Mouse (Mus musculus) stomach, embryonic 16.5 days (tissue): Measurements from ENCODE around the gene Ppia. TPM values are rescaled to one million over a fixed set of nuclear protein-coding genes. Genes with fewer than 3 reads are reported as not detected.
"Not testable (repeated sequence)": the region's sequence is repeated elsewhere in the genome, so short reads cannot be mapped to it uniquely, and the experiment has no call there.

Experiments
- ATAC-seq: fragments of 200-750 bp; cut with Nextera tagmentation; 2 replicates; pipeline ENCODE4 v1.8.0; 2017; ENCODE audit warnings: moderate number of reproducible peaks, moderate TSS enrichment; ENCODE audit not compliant: insufficient read depth, low FRiP score
- H3K27ac ChIP-seq: fragments of 300-500 bp; sonication (generic); 2 replicates; pipeline ENCODE4 v1.5.1; 2014; ENCODE audit warnings: low read length
- H3K27me3 ChIP-seq: fragments of 300-500 bp; sonication (generic); 2 replicates; pipeline ENCODE4 v1.6.1; 2014; ENCODE audit warnings: low read length, control low read depth, mixed read lengths; ENCODE audit not compliant: control insufficient read depth, insufficient read depth
- H3K36me3 ChIP-seq: fragments of 300-500 bp; sonication (generic); 2 replicates; pipeline ENCODE4 v1.6.1; 2014; ENCODE audit warnings: low read length; ENCODE audit not compliant: control insufficient read depth, insufficient read depth
- H3K4me1 ChIP-seq: fragments of 300-500 bp; sonication (generic); 2 replicates; pipeline ENCODE4 v1.6.1; 2014; ENCODE audit warnings: low read length, control low read depth, mixed read lengths; ENCODE audit not compliant: control insufficient read depth, insufficient read depth
- H3K4me2 ChIP-seq: fragments of 300-500 bp; sonication (generic); 2 replicates; pipeline ENCODE4 v1.6.1; 2014; ENCODE audit warnings: low read depth, low read length, mixed read lengths
- H3K4me3 ChIP-seq: fragments of 300-500 bp; sonication (generic); replicated peaks from 2 replicates; pipeline ENCODE4 v1.5.1; 2014; ENCODE audit warnings: mild to moderate bottlenecking, low read length
- H3K9ac ChIP-seq: fragments of 300-500 bp; sonication (generic); 2 replicates; pipeline ENCODE4 v1.6.1; 2014; ENCODE audit warnings: low read length
- H3K9me3 ChIP-seq: fragments of 300-500 bp; sonication (generic); replicated peaks from 2 replicates; pipeline ENCODE4 v1.6.1; 2016; ENCODE audit warnings: low read length, control low read depth; ENCODE audit not compliant: control insufficient read depth
- WGBS: fragments of 180-500 bp; shearing (Covaris S2); extraction: QIAGEN DNeasy Blood & Tissue Kit; methylation state at CpG from one replicate; pipeline ENCODE4 v1.1.7; 2014; 5-methylcytosine and 5-hydroxymethylcytosine counted together
- polyA plus RNA-seq: library from polyadenylated mRNA; unstranded; fragments of >200 nt; fragmentation: Nextera tagmentation; extraction: Ambion mirVana; gene quantifications from 2 replicates; pipeline ENCODE4 v1.2.1, GENCODE M21; 2015

Gene Ppia
- polyA plus RNA-seq, 1 experiment from 2014 or later, result 4,955 TPM

DNA sequence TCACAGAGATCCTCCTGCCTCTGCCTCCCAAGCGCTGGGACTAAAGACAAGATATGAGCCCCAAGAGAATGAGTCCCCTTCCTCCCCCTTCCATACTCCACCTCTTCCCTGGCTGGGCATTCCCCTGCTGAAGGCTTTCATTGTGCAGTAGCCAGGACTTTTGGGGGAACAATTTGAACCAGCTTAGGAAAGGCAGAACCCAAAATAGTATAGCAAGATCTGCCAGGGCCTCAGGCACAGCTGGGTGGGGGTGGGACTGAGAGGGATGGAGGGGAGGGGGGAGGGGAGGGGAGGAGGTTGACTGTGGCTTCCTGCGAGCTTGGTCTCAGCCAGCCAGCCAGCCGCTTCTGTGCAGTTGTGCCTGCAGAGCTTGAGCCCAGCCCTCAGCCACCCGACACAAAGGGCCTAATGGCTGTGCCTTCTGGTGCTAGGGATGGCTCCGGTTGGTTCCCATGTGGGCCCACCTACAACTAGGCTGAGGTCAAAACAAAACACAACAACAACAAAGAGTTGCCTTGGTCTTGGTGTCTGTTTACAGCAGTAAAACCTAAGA, 5.1 kb upstream of the Ppia start:
- WGBS, result 50% methylated on average over 5 of the region's 5 CpGs
- H3K27ac ChIP-seq, result no peak overlapping the region
- H3K4me1 ChIP-seq, result peaks cover 27% of the 10 kb centered on the region
- no peak overlapping the region for H3K4me3 ChIP-seq
- no peak overlapping the region for H3K9ac ChIP-seq
- no peaks in the 10 kb centered on the region for H3K27me3 ChIP-seq
- H3K9me3 ChIP-seq, result no peaks in the 10 kb centered on the region
- H3K36me3 ChIP-seq, result no peaks in the 10 kb centered on the region
- H3K4me2 ChIP-seq, result no peak overlapping the region
- no peak for ATAC-seq

GRCm38 (mm10) chr11:6410755-6411154, 4.5 kb upstream of the Ppia start:
- H3K27me3 ChIP-seq, H3K36me3 ChIP-seq, H3K27ac ChIP-seq, H3K4me2 ChIP-seq, H3K9me3 ChIP-seq, ATAC-seq, H3K9ac ChIP-seq, H3K4me3 ChIP-seq: not testable (repeated sequence)
- WGBS, result 86% methylated on average over 5 of the region's 5 CpGs
- H3K4me1 ChIP-seq, result peaks cover 21% of the 10 kb centered on the region

DNA sequence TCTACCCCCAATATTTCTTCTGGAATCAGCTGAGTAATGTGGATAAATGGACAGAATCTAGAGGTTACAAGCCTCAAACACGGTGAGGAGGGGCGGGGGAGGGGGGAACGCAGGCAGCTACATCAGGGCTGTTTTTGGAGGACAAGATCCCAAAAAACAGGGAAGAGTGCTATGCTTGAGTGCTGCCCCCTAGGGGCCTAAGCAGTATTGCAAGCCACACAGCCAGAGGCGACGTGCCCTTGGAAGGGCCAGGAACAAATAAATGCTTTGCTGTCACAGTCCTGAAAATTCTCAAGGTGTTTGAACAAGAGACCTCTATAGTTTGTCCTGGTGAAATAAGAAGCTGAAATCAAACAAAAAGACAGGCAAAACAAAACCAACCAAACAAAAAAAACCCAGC, 3.6 kb upstream of the Ppia start:
- H3K4me1 ChIP-seq, result peaks cover 12% of the 10 kb centered on the region
- H3K9me3 ChIP-seq, result no peaks in the 10 kb centered on the region
- H3K4me3 ChIP-seq, result no peak overlapping the region
- 5% methylated on average over 5 of the region's 5 CpGs for WGBS
- no peaks in the 10 kb centered on the region for H3K36me3 ChIP-seq
- no peak overlapping the region for H3K27ac ChIP-seq
- no peak overlapping the region for H3K4me2 ChIP-seq
- H3K9ac ChIP-seq, result no peak overlapping the region
- H3K27me3 ChIP-seq, result no peaks in the 10 kb centered on the region
- no peak for ATAC-seq

DNA sequence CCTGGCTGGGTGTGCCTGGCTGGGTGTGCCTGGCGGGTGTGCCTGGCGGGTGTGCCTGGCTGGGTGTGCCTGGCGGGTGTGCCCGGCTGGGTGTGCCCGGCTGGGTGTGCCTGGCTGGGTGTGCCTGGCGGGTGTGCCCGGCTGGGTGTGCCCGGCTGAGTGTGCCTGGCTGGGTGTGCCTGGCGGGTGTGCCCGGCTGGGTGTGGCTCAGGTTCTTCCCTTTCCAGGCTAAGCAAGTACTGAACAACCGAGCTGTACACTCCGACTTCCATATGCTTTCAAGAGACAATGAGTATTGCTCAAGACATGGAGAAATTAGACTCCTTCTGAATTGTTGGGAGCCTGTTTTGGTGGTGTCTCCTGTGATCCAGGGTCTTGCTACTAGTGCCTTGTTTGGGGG, 2.0 kb upstream of the Ppia start:
- peaks cover 13% of the 10 kb centered on the region for H3K4me1 ChIP-seq
- no peak overlapping the region for H3K9ac ChIP-seq
- H3K27me3 ChIP-seq, result no peaks in the 10 kb centered on the region
- H3K9me3 ChIP-seq, result no peaks in the 10 kb centered on the region
- H3K36me3 ChIP-seq, result no peaks in the 10 kb centered on the region
- H3K27ac ChIP-seq, result no peak overlapping the region
- WGBS, result 92% methylated on average over 9 of the region's 12 CpGs
- no peak for ATAC-seq
- no peak overlapping the region for H3K4me2 ChIP-seq
- H3K4me3 ChIP-seq, result no peak overlapping the region

GRCm38 (mm10) chr11:6415551-6416404, 535 bp downstream of the Ppia start:
- H3K36me3 ChIP-seq, result peaks cover 6% of the 10 kb centered on the region; the same call in 1 of the 2 replicates
- peak; percentile 96 for ATAC-seq
- under 1% methylated on average over 91 of the region's 102 CpGs for WGBS

GRCm38 (mm10) chr11:6416405-6417034, 1.3 kb downstream of the Ppia start:
- WGBS, result under 1% methylated on average over 30 of the region's 30 CpGs
- H3K36me3 ChIP-seq, result peaks cover 8% of the 10 kb centered on the region; the same call in 1 of the 2 replicates
- H3K9me3 ChIP-seq, result no peaks in the 10 kb centered on the region
- peak overlapping the region; percentile 98 for H3K4me3 ChIP-seq
- H3K4me1 ChIP-seq, result peaks cover 18% of the 10 kb centered on the region
- H3K27ac ChIP-seq, result peak overlapping the region; percentile 99
- H3K9ac ChIP-seq, result peak overlapping the region; percentile 97
- no peaks in the 10 kb centered on the region for H3K27me3 ChIP-seq
- H3K4me2 ChIP-seq, result peak overlapping the region; percentile 95
- peak; percentile 38; the same call in 1 of the 2 replicates for ATAC-seq

More at GRCm38 (mm10) chr11:6415551-6416404, 535 bp downstream of the Ppia start:
- Histone ChIP-seq H3K9me3 (no peaks in the 10 kb centered on the region), H3K4me3 (peak overlapping the region; percentile 98), H3K4me1 (peaks cover 18% of the 10 kb centered on the region), H3K9ac (peak overlapping the region; percentile 97), H3K4me2 (peak overlapping the region; percentile 95), H3K27ac (peak overlapping the region; percentile 99), H3K27me3 (no peaks in the 10 kb centered on the region)

- WGBS, result 32% methylated on average over 2 of the region's 2 CpGs
- Histone ChIP-seq H3K4me2 (peak overlapping the region; percentile 95), H3K36me3 (peaks cover 8% of the 10 kb centered on the region; the same call in 1 of the 2 replicates), H3K4me1 (peaks cover 18% of the 10 kb centered on the region), H3K9ac (peak overlapping the region; percentile 97), H3K4me3 (peak overlapping the region; percentile 98), H3K9me3 (no peaks in the 10 kb centered on the region), H3K27ac (peak overlapping the region; percentile 99), H3K27me3 (no peaks in the 10 kb centered on the region)
- no peak for ATAC-seq
These were observed 1.8 kb downstream of the Ppia start for GRCm38 (mm10) chr11:6417069-6417468.

DNA sequence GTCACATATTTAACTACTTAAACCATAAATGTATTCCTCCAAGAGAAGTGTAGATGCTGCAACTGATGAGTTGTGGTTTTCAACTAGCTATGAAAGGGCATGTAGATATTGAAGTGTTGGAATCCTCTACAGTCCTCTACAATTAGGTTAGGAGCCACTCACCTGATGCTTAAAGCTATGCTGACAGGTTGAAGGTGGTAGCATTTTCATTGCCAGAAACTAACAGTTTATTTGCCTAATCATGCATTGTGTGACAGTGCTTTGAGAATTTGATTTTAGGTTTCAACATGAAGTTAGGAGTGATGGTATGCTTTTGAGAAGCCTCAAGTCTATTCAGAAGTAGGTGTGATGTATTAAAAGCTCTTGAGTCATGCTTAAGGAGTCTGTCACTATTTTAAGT, 2.2 kb downstream of the Ppia start:
- no peak for ATAC-seq
- Histone ChIP-seq H3K4me2 (peak overlapping the region; percentile 95), H3K27ac (no peak overlapping the region; the same call in 1 of the 2 replicates), H3K27me3 (no peaks in the 10 kb centered on the region), H3K9ac (peak overlapping the region; percentile 64), H3K36me3 (peaks cover 8% of the 10 kb centered on the region; the same call in 1 of the 2 replicates), H3K4me1 (peaks cover 18% of the 10 kb centered on the region), H3K4me3 (peak overlapping the region; percentile 98), H3K9me3 (no peaks in the 10 kb centered on the region)

- Histone ChIP-seq H3K9me3 (no peaks in the 10 kb centered on the region), H3K36me3 (peaks cover 8% of the 10 kb centered on the region; the same call in 1 of the 2 replicates), H3K4me2 (no peak overlapping the region), H3K4me1 (peaks cover 18% of the 10 kb centered on the region), H3K27me3 (no peaks in the 10 kb centered on the region), H3K4me3 (no peak overlapping the region), H3K27ac (no peak overlapping the region), H3K9ac (no peak overlapping the region)
- ATAC-seq, result no peak
- 73% methylated on average over 5 of the region's 5 CpGs for WGBS
These were observed 3.5 kb downstream of the Ppia start for GRCm38 (mm10) chr11:6418751-6419150.
